Mouse (Mus musculus) midbrain, postnatal 0 days (tissue): ENCODE measurements at regions not wholly inside any gene's neighbourhood (a gene's known extent, or its start where the extent isn't known, plus 50 kb on each side); places are given as distances from the start of the nearest gene placed in this dataset.
"Not testable (repeated sequence)": the region's sequence is repeated elsewhere in the genome, so short reads cannot be mapped to it uniquely, and the experiment has no call there.

Experiments
- ATAC-seq: fragments of 200-750 bp; cut with Nextera tagmentation; 2 replicates; pipeline ENCODE4 v1.8.0; 2017; ENCODE audit warnings: moderate number of reproducible peaks, mild to moderate bottlenecking, moderate TSS enrichment, moderate library complexity; ENCODE audit not compliant: low FRiP score
- DNase-seq: peaks from one replicate; pipeline ENCODE4 v3.0.0-alpha.2; 2015; ENCODE audit warnings: low spot score
- H3K27ac ChIP-seq: fragments of 300-500 bp; sonication (generic); 2 replicates; pipeline ENCODE4 v1.5.1; 2014; ENCODE audit warnings: low read depth, mild to moderate bottlenecking, low read length, mixed read lengths
- H3K27me3 ChIP-seq: fragments of 300-500 bp; sonication (generic); 2 replicates; pipeline ENCODE4 v1.6.1; 2014; ENCODE audit warnings: low read length, control low read depth, mixed read lengths; ENCODE audit not compliant: insufficient read depth
- H3K36me3 ChIP-seq: fragments of 300-500 bp; sonication (generic); 2 replicates; pipeline ENCODE4 v1.6.1; 2014; ENCODE audit warnings: low read length, control low read depth, mixed read lengths; ENCODE audit not compliant: insufficient read depth
- H3K4me1 ChIP-seq: fragments of 300-500 bp; sonication (generic); 2 replicates; pipeline ENCODE4 v1.6.1; 2014; ENCODE audit warnings: mild to moderate bottlenecking, control low read depth, antibody characterized with exemption, low read length, mixed read lengths; ENCODE audit not compliant: insufficient read depth
- H3K4me2 ChIP-seq: fragments of 300-500 bp; sonication (generic); 2 replicates; pipeline ENCODE4 v1.6.1; 2014; ENCODE audit warnings: low read depth, mild to moderate bottlenecking, low read length, mixed read lengths; ENCODE audit not compliant: poor library complexity, severe bottlenecking
- H3K4me3 ChIP-seq: fragments of 300-500 bp; sonication (generic); 2 replicates; pipeline ENCODE4 v1.5.1; 2014; ENCODE audit warnings: low read depth, mild to moderate bottlenecking, low read length, moderate library complexity
- H3K9ac ChIP-seq: fragments of 300-500 bp; sonication (generic); replicated peaks from 2 replicates; pipeline ENCODE4 v1.6.1; 2014; ENCODE audit warnings: mild to moderate bottlenecking, low read length, moderate library complexity, mixed read lengths; ENCODE audit not compliant: poor library complexity, severe bottlenecking
- H3K9me3 ChIP-seq: fragments of 300-500 bp; sonication (generic); 2 replicates; pipeline ENCODE4 v1.6.1; 2016; ENCODE audit warnings: low read length, control low read depth
- CTCF ChIP-seq: IDR thresholded peaks from 2 replicates; pipeline ENCODE4 v1.5.1; 2016; ENCODE audit warnings: antibody characterized with exemption, mild to moderate bottlenecking
- WGBS: fragments of 180-500 bp; shearing (Covaris S2); extraction: QIAGEN DNeasy Blood & Tissue Kit; methylation state at CpG from one replicate; pipeline ENCODE4 v1.1.7; 2014; 5-methylcytosine and 5-hydroxymethylcytosine counted together

- over 99% methylated on average over 6 of the region's 6 CpGs for WGBS
Observed at GRCm38 (mm10) chr5:148682553-148682952, 130.0 kb upstream of the Ubl3 start.

GRCm38 (mm10) chr5:148680341-148680740 is 127.8 kb upstream of the Ubl3 start:
- no peak for DNase-seq
- no peak for ATAC-seq
- H3K4me3 ChIP-seq: no peak overlapping the region
- no peak overlapping the region for H3K4me2 ChIP-seq
- WGBS: 91% methylated on average over 5 of the region's 5 CpGs
- no peaks in the 10 kb centered on the region for H3K4me1 ChIP-seq
- no peak overlapping the region for H3K27ac ChIP-seq
- TF ChIP-seq CTCF: no peak
- H3K36me3 ChIP-seq: no peaks in the 10 kb centered on the region
- no peaks in the 10 kb centered on the region for H3K9me3 ChIP-seq
- H3K9ac ChIP-seq: no peak overlapping the region
- no peaks in the 10 kb centered on the region for H3K27me3 ChIP-seq

More at GRCm38 (mm10) chr5:148682553-148682952, 130.0 kb upstream of the Ubl3 start:
- Histone ChIP-seq H3K4me2 (no peak overlapping the region), H3K27me3 (no peaks in the 10 kb centered on the region), H3K4me3 (no peak overlapping the region), H3K9ac (no peak overlapping the region), H3K9me3 (no peaks in the 10 kb centered on the region), H3K4me1 (no peaks in the 10 kb centered on the region), H3K36me3 (no peaks in the 10 kb centered on the region), H3K27ac (no peak overlapping the region)
- 0 out of 2 replicates have a peak, but pooled peaks have one; percentile 5 for TF ChIP-seq CTCF
- no peak for ATAC-seq
- DNase-seq: no peak

- Histone ChIP-seq H3K9me3 (no peaks in the 10 kb centered on the region), H3K27ac (no peak overlapping the region), H3K27me3 (no peaks in the 10 kb centered on the region), H3K4me1 (no peaks in the 10 kb centered on the region), H3K9ac (no peak overlapping the region), H3K4me2 (no peak overlapping the region), H3K36me3 (no peaks in the 10 kb centered on the region), H3K4me3 (no peak overlapping the region)
- TF ChIP-seq CTCF: no peak
- WGBS: 97% methylated on average over 4 of the region's 4 CpGs
- ATAC-seq (no peak), DNase-seq (no peak)
Observed at GRCm38 (mm10) chr5:148679586-148679985, 127.0 kb upstream of the Ubl3 start.

GRCm38 (mm10) chr5:148678285-148678937 is 125.8 kb upstream of the Ubl3 start:
- not testable (repeated sequence) for ATAC-seq

GRCm38 (mm10) chr5:148674281-148674680 is 121.7 kb upstream of the Ubl3 start:
- Histone ChIP-seq H3K4me3 (no peak overlapping the region), H3K27me3 (no peaks in the 10 kb centered on the region), H3K9me3 (no peaks in the 10 kb centered on the region), H3K4me2 (no peak overlapping the region), H3K9ac (no peak overlapping the region), H3K4me1 (no peaks in the 10 kb centered on the region; the same call in 1 of the 2 replicates), H3K27ac (no peak overlapping the region), H3K36me3 (no peaks in the 10 kb centered on the region)
- TF ChIP-seq CTCF: no peak
- DNase-seq (no peak), ATAC-seq (no peak)
- WGBS: 74% methylated on average over 12 of the region's 12 CpGs

More at GRCm38 (mm10) chr5:148678285-148678937, 125.8 kb upstream of the Ubl3 start:
- H3K9ac ChIP-seq, H3K27ac ChIP-seq, DNase-seq, H3K4me1 ChIP-seq, H3K9me3 ChIP-seq, H3K4me3 ChIP-seq, H3K4me2 ChIP-seq, H3K27me3 ChIP-seq, H3K36me3 ChIP-seq: not testable (repeated sequence)
- WGBS: 93% methylated on average over 12 of the region's 12 CpGs

GRCm38 (mm10) chr5:148662281-148662741 is 109.7 kb upstream of the Ubl3 start:
- DNase-seq (peak; percentile 62), ATAC-seq (no peak)
- H3K36me3 ChIP-seq: no peaks in the 10 kb centered on the region
- H3K27ac ChIP-seq: peak overlapping the region; percentile 26; the same call in 1 of the 2 replicates
- H3K4me2 ChIP-seq: peak overlapping the region; percentile 28; the same call in 1 of the 2 replicates
- H3K9me3 ChIP-seq: no peaks in the 10 kb centered on the region; the same call in 1 of the 2 replicates
- no peak for TF ChIP-seq CTCF
- WGBS: 45% methylated on average over 15 of the region's 15 CpGs
- no peaks in the 10 kb centered on the region for H3K4me1 ChIP-seq
- 0 out of 2 replicates have a peak overlapping the region, but pooled peaks have one; percentile 2 for H3K4me3 ChIP-seq
- no peaks in the 10 kb centered on the region for H3K27me3 ChIP-seq
- H3K9ac ChIP-seq: no peak overlapping the region
